Mouse (Mus musculus) mesoderm, embryonic 11.5 days (tissue): ENCODE results near the gene Kiss1.
A peak's percentile ranks its signal among the peaks of the same experiment; 100 is the strongest.

Experiments
- DNase-seq: peaks from one replicate; pipeline ENCODE4 v3.0.0-alpha.2; 2012; ENCODE audit warnings: low read depth, low spot score

The Kiss1 gene

DNA sequence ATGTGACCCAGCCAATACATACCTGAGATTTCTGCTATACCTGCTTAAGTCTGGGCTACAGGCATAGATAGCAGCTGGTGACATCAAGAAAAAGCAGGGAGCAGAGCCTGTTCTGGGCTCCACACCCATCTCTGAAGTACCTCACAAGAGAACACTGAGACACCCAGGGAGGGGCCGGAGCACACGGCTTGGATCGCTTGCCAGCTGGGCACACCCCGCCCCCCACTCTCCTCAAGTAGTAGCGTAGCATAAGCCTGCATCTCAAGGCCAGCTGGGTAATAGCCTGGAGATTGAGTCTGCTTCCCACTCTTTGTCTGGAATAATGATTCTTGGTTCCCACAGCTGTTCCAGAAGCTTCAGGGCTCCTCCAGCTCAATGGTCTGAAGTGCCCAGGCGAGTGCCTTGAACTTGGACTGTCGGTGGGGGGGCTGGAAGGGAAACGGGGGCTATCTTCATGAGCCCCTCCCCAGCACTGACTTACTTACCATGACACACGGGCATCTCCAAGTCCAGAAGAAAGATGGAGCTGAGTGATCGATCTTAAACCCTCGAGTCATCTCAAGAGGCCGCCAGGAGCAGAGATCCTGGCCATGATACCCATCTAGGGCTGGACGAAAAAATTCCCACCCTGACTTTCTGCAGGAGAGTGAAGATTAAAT is at the start of gene Kiss1:
Kiss1 (plus strand) TSS at position 609 of the 659 bp plus-strand sequence.
- DNase-seq, result no peak

DNA sequence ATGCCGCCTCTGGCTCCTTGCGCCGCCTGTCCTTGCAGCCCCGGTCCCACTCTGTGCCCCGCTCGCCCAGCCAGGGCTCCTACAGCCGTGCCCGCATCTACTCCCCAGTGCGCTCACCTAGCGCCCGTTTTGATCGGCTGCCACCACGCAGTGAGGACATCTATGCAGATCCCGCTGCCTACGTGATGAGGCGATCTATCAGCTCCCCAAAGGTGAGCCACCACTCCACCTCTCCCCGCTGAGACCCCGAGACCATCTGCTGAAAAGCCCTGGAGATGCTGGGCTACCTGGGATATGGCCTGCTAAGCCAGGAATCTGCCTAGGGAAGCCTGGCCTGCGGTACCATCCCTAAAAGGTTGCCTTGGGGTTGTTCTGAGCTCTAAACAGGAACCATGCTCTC is 47.5 kb upstream of the Kiss1 start:
- DNase-seq, result no peak

GRCm38 (mm10) chr1:133276983-133277382 is 44.7 kb upstream of the Kiss1 start:
- DNase-seq, result no peak

- DNase-seq, result no peak
Measured at GRCm38 (mm10) chr1:133278539-133278938, 43.1 kb upstream of the Kiss1 start.

DNA sequence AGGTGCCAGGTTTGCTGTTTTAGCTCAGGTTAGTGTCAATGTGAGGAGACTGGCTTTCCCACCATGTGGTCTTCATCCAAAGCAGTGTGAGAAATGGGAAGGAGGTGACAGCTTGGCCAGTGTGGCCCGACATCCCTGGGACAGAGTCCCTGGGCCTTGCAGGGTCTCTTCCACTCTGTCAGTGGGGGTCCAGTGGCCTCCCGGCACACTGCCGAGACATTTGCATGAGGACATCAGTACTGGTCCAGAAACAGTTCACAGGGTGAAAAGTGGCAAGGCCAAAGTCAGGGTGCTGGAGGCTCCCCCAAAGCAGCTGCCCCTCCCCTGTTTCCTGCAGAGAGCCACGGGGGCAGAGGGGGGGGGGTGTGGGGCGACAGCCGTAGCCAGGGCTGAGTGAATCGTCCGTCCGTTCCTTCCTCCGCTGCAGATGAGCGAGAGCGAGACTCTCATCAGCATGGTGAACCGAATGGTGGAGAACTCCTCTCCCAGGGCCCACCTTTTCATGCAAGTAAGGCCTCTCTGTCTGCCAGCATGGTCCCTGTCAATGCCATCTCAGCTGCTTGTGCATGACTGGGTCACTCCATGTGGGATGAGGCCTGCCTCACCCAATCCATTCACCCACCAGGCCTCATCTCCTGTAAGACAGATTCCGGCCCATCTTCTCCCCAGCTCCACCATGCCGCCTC is 42.6 kb upstream of the Kiss1 start:
- no peak for DNase-seq

GRCm38 (mm10) chr1:133279632-133280093 is 42.0 kb upstream of the Kiss1 start:
- DNase-seq, result no peak

- no peak for DNase-seq
Measured at GRCm38 (mm10) chr1:133280537-133280936, 41.1 kb upstream of the Kiss1 start.

- no peak for DNase-seq
Measured at GRCm38 (mm10) chr1:133285907-133286306, 35.8 kb upstream of the Kiss1 start.

DNA sequence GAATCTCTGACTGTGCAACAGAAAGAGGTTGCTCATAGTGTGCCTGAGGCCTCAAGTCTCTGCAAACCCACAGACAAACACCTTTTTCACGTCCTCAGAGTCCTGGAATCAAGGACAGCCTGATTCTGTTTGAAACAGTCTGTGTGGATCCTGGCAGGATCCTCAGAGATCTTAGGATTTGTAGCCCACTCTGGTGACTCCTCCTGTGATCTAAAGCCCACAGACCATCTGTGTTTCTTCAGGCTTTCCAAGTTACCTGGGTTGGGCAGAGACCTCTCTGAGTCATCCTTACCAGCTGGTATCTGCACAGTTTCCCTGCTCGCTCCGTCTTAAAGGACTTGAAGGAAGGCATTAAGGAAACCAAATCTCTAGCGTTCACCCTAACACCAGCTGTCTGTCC is 34.6 kb upstream of the Kiss1 start:
- DNase-seq, result no peak

- DNase-seq, result no peak
Measured at GRCm38 (mm10) chr1:133287880-133288279, 33.8 kb upstream of the Kiss1 start.

- no peak for DNase-seq
Measured at GRCm38 (mm10) chr1:133291888-133292287, 29.8 kb upstream of the Kiss1 start.

- DNase-seq, result no peak
Measured at GRCm38 (mm10) chr1:133292608-133293007, 29.1 kb upstream of the Kiss1 start.

DNA sequence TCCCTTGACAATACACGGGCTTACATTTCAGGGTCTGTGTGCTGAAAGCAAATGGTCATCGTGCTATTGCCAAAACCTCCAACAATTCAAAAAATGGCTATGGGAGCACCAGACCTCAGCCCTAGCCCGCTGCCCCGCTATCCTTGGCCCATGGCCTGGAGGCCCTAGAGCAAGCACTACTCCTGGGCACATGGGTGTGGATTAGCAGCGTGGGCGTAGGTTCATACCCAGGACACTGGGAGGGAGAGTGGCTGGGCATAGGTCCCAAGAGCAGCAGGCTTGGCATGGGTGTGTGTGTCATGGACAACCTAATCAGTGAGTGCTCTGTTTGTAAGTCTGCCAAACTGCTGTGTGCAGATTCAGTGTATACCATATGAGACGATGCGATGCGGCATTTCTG is 25.3 kb upstream of the Kiss1 start:
- DNase-seq, result no peak

DNA sequence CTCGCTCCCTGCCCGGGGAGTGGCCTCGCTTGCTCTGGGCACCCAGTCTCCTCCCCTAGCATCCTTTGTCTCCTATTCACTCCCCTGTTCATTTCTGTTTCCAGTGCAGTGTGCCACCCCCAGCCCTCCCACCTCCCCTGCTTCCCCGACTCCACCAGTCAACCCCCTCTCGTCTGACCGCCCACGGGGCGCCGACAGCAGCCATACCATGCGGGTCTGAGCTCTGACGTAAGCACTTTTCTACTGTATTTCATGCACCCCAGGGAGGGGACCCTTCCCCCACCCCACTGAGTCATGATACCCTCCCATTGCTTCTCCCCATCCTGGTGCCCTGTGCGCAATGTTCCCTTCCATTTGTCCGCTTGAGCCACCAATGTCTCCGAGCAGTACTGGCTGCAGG is 22.9 kb upstream of the Kiss1 start:
- no peak for DNase-seq

DNA sequence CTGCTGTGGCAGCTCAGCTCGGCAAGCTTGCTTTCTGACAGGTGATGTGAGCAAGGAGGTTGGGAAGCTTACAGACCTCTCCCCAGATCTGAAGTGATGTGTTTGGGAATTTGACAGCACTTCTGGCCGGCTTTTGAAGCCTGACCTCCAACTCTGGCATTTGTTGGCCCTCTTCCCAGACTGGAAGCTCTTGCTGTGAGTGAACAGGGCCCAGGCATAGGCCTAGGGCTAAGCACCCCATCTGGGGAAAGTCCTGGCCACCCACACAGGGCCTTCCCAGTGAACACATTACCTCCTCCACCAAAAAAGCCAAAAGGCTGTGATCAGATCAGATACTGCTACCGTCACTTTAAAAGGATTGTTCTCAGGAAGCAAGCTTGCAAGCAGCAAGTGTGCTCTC is 19.1 kb upstream of the Kiss1 start:
- no peak for DNase-seq

DNA sequence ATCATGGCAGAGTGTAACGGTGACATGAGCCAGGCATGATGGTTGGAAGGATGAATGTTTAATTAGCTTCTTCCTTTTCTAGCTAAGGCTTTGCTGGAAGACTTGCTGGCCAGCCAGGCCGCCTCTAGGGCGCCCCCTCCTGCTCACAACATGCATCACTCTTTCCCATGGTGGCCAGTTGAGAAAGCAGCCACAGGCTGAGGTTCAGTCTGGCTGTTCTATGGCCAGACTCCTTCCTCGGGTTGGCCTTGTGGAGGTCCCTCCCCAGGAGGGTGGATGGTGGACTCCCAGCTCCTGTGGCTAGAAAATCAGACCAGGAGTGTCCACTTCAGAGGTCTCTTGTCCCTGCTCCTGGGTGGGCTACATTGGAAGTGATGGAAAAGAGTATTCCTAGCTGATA is 14.8 kb upstream of the Kiss1 start:
- peak; percentile 81 for DNase-seq

- DNase-seq, result peak; percentile 71
Measured at GRCm38 (mm10) chr1:133307318-133307717, 14.4 kb upstream of the Kiss1 start.

GRCm38 (mm10) chr1:133309652-133310267 is 11.9 kb upstream of the Kiss1 start, which contains the start of gene Golt1a:
TSS of gene Golt1a (plus strand) at chr1:133309800.
- no peak for DNase-seq

GRCm38 (mm10) chr1:133311240-133311639 is 10.4 kb upstream of the Kiss1 start:
- DNase-seq, result no peak

- no peak for DNase-seq
Measured at GRCm38 (mm10) chr1:133311946-133312345, 9.7 kb upstream of the Kiss1 start.

DNA sequence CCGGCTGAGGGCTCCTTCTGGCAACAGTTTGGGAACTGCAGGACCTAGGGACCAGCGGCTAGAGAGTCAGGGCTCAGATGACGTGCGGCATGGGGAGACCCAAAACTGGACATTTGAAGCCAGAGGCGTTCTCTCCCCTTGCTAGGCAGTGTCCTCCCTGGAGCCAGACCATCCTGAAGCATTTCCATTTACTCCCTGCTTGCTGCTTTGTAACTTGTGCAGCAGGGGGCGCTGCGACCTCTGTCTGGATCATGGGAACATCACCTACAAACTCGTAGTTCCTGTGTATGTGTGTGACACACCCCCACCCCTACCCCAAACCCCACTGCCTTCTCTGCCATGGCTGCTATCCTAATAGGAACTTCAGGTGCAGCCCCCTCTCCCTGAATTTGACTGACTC is 7.3 kb upstream of the Kiss1 start:
- peak; percentile 69 for DNase-seq

DNA sequence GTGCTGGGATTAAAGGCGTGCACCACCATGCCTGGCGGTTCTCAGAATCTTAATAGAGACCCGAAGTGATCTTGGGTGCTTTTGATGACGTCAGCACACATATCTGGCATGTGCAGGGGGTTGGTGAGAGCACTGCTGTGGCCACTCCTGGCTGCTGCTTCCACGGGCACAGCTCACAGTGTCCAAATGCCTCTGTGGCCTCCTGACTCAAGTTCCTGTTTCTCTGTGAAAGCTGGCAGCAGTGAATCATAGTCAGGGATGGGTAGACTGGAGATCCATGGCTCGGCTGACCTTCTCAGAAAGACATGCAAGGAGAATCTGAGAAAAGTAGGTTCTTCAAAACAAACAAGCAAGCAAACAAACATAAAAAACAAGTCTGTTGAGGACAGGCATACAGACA is 5.9 kb upstream of the Kiss1 start:
- no peak for DNase-seq

DNA sequence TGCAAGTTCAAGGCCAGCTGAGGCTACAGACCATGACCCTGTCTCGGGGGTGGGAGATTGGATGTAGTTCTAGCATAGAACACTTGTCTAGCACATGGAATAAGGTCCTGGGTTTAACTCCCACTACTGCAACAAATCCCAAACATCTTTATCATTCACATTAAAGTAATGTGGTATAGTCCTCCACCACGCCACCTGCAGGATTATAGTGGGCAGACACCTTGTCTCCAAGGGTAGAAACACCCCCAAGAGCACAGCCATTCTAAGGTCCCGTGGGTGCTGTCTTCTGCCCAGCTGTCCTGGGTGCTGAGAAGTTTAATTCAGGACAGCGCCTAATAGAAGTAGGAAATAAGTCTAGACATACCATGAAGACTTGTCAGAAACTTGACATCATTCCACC is 5.1 kb upstream of the Kiss1 start:
- DNase-seq, result no peak
